Mouse (Mus musculus) lung, postnatal 0 days (tissue): Measurements from ENCODE around the gene Gm13119. TPM values are rescaled to one million over a fixed set of nuclear protein-coding genes. Genes with fewer than 3 reads are reported as not detected.
"Not testable (repeated sequence)": the region's sequence is repeated elsewhere in the genome, so short reads cannot be mapped to it uniquely, and the experiment has no call there.

ENCODE experiments used
- ATAC-seq: fragments of 200-750 bp; cut with Nextera tagmentation; 2 replicates; pipeline ENCODE4 v1.8.0; 2017; ENCODE audit warnings: moderate library complexity
- DNase-seq: peaks from one replicate; pipeline ENCODE4 v3.0.0-alpha.2; 2016; ENCODE audit warnings: low spot score
- H3K27ac ChIP-seq: fragments of 300-500 bp; sonication (generic); 2 replicates; pipeline ENCODE4 v1.5.1; 2014; ENCODE audit warnings: antibody characterized with exemption, mild to moderate bottlenecking, low read length, mixed read lengths
- H3K27me3 ChIP-seq: fragments of 300-500 bp; sonication (generic); replicated peaks from 2 replicates; pipeline ENCODE4 v1.6.1; 2014; ENCODE audit warnings: low read length, mixed read lengths; ENCODE audit not compliant: insufficient read depth
- H3K36me3 ChIP-seq: fragments of 300-500 bp; sonication (generic); 2 replicates; pipeline ENCODE4 v1.6.1; 2014; ENCODE audit warnings: low read length, mixed read lengths; ENCODE audit not compliant: insufficient read depth
- H3K4me1 ChIP-seq: fragments of 300-500 bp; sonication (generic); 2 replicates; pipeline ENCODE4 v1.6.1; 2014; ENCODE audit warnings: antibody characterized with exemption, low read depth, low read length, mixed read lengths; ENCODE audit not compliant: insufficient read depth
- H3K4me2 ChIP-seq: fragments of 300-500 bp; sonication (generic); replicated peaks from 2 replicates; pipeline ENCODE4 v1.6.1; 2014; ENCODE audit warnings: low read depth, mild to moderate bottlenecking, low read length, moderate library complexity, mixed read lengths
- H3K4me3 ChIP-seq: fragments of 300-500 bp; sonication (generic); 2 replicates; pipeline ENCODE4 v1.5.1; 2014; ENCODE audit warnings: low read depth, low read length
- H3K9ac ChIP-seq: fragments of 300-500 bp; sonication (generic); replicated peaks from 2 replicates; pipeline ENCODE4 v1.6.1; 2014; ENCODE audit warnings: low read depth, mild to moderate bottlenecking
- H3K9me3 ChIP-seq: fragments of 300-500 bp; sonication (generic); 2 replicates; pipeline ENCODE4 v1.6.1; 2016; ENCODE audit warnings: low read length, mixed read lengths
- CTCF ChIP-seq: IDR thresholded peaks from 2 replicates; pipeline ENCODE4 v1.5.1; 2016; ENCODE audit warnings: antibody characterized with exemption, mild to moderate bottlenecking
- EP300 ChIP-seq: IDR thresholded peaks from 2 replicates; pipeline ENCODE4 v1.6.1; 2016; ENCODE audit warnings: antibody characterized with exemption, mild to moderate bottlenecking, control low read depth
- WGBS: fragments of 180-500 bp; shearing (Covaris S2); extraction: QIAGEN DNeasy Blood & Tissue Kit; methylation state at CpG from one replicate; pipeline ENCODE4 v1.1.7; 2014; 5-methylcytosine and 5-hydroxymethylcytosine counted together
- polyA plus RNA-seq: library from polyadenylated mRNA; unstranded; fragments of >200 nt; fragmentation: Nextera tagmentation; extraction: Ambion mirVana; gene quantifications from 2 replicates; pipeline ENCODE4 v1.2.1, GENCODE M21; 2015

Gm13119 gene
- not detected in 2 replicates for polyA plus RNA-seq

GRCm38 (mm10) chr4:144357642-144358041 is at the start of gene Gm13119:
TSS of gene Gm13119 (plus strand) at chr4:144357942.
- not testable (repeated sequence) for ATAC-seq, DNase-seq, H3K9me3 ChIP-seq, H3K4me2 ChIP-seq, H3K9ac ChIP-seq, H3K27ac ChIP-seq, H3K27me3 ChIP-seq, H3K36me3 ChIP-seq, H3K4me1 ChIP-seq, H3K4me3 ChIP-seq
- 78% methylated on average over 3 of the region's 3 CpGs for WGBS

GRCm38 (mm10) chr4:144312666-144313460 is 44.9 kb upstream of the Gm13119 start:
- not testable (repeated sequence) for H3K36me3 ChIP-seq, H3K4me3 ChIP-seq, H3K27ac ChIP-seq, DNase-seq, ATAC-seq, H3K9ac ChIP-seq, H3K27me3 ChIP-seq, H3K9me3 ChIP-seq, H3K4me2 ChIP-seq, H3K4me1 ChIP-seq
- 66% methylated on average over 2 of the region's 2 CpGs for WGBS

DNA sequence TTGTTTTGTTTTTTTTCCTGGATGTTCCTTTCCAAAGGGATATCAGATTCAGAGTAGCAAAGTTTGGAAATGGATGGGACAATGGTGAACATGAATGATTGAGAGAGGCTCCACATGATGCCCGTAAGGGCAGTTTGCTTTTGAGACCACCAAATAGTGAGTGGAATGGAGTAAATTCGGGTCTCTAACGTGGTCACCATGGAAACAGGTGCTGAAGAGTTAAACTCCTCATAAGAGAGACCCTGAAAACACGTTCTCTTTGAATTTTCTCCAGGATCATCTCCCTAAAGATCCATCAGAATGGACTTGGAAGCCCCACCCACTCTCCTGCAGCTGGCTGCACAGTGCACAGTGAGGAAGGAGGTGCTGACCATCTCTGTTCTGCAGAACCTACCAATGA is 27.8 kb upstream of the Gm13119 start, which contains the start of gene Gm13128:
TSS of gene Gm13128 (plus strand) at position 301 of the 400 bp plus-strand sequence.
- not testable (repeated sequence) for DNase-seq, ATAC-seq, H3K36me3 ChIP-seq, H3K27me3 ChIP-seq, H3K4me1 ChIP-seq, H3K4me3 ChIP-seq, H3K27ac ChIP-seq, H3K9me3 ChIP-seq, H3K9ac ChIP-seq, H3K4me2 ChIP-seq
- 42% methylated on average over 4 of the region's 4 CpGs for WGBS

DNA sequence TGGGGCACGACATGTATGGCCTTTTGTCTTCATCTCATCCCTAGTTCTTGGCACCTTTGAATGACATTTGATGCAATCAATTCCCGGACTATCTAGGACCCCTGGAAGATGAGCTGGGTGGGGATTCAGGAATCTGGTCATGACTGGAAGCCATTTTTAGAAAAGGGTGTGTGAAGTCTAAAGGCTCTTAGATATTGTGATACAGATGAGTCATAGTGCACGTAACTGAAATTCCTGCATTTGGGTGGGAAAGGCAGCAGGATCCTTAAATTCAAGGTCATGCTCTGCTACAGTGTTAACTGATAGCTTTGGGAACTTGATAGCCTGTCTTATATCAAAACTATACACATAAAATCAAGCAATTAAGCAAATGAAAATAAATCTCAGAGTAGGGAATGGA is 21.9 kb upstream of the Gm13119 start:
- H3K27ac ChIP-seq, H3K9ac ChIP-seq, H3K4me3 ChIP-seq, H3K9me3 ChIP-seq, H3K27me3 ChIP-seq, H3K4me1 ChIP-seq, DNase-seq, H3K4me2 ChIP-seq, ATAC-seq, H3K36me3 ChIP-seq: not testable (repeated sequence)
- WGBS, result 84% methylated on average over 2 of the region's 3 CpGs

- Histone ChIP-seq H3K27ac (no peak within 1 kb of the TSS), H3K4me1 (no peaks in the 10 kb centered on the region), H3K9me3 (peaks cover 3% of the 10 kb centered on the region; the same call in 1 of the 2 replicates), H3K9ac (no peak within 1 kb of the TSS), H3K4me3 (no peak within 1 kb of the TSS), H3K36me3 (no peaks in the 10 kb centered on the region), H3K4me2 (no peak within 1 kb of the TSS), H3K27me3 (no peaks in the 10 kb centered on the region)
- TF ChIP-seq EP300 (no peak), CTCF (no peak)
- ATAC-seq (no peak), DNase-seq (no peak)
- 43% methylated on average over 2 of the region's 2 CpGs for WGBS
Observed at GRCm38 (mm10) chr4:144377911-144378310, 20.2 kb downstream of the Gm13119 start, which contains the start of gene Pramef20. TSS of gene Pramef20 (minus strand) at chr4:144377933.

DNA sequence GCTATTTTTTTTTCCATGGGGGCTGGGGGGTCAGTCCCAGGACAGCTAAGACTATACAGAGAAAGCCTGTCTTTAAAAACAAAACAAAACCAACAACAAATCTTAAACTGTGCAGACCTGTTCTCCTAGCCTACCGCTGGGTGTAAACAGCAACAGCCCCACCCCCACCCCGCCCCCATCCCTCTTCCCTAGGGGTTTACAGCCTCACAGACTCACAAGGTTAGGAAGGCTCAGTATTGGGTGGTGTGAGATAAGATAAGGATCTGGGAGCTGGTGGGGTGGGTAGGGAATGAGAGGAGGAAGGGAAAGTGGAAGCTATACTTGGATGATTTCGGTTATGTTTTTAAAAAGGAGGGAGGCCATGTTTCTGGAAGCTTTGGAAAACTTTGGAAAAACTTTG is 38.6 kb downstream of the Gm13119 start:
- WGBS, result 23% methylated on average over 3 of the region's 3 CpGs
- TF ChIP-seq CTCF (no peak), EP300 (no peak)
- Histone ChIP-seq H3K27me3 (no peaks in the 10 kb centered on the region), H3K36me3 (no peaks in the 10 kb centered on the region), H3K27ac (no peak overlapping the region), H3K4me1 (no peaks in the 10 kb centered on the region), H3K4me2 (no peak overlapping the region), H3K4me3 (no peak overlapping the region), H3K9ac (no peak overlapping the region), H3K9me3 (no peaks in the 10 kb centered on the region; the same call in 1 of the 2 replicates)
- ATAC-seq (no peak), DNase-seq (no peak)
